Comparison of ENCODE assay signal across 29 mouse cellular contexts in genomic region chr17:24423114-24423513, GRCm38 (mm10).
"Had no signal": no experiment of that assay in that cellular context is flagged by ENCODE, and none has a peak within 500 bp of the region (broad histone marks: within the 10 kb centered on the region; RNA-seq: fewer than 3 reads in every experiment).

No protein-coding gene starts in this region.

- H3K27ac ChIP-seq: left cerebral cortex, adult 2 months; limb, embryonic 12.5 days; limb, embryonic 15.5 days; liver, embryonic 12.5 days; liver, embryonic 13.5 days; liver, embryonic 14.5 days; liver, embryonic 15.5 days; lung, embryonic 15.5 days; macrophage; midbrain, embryonic 10.5 days; midbrain, embryonic 12.5 days; midbrain, embryonic 15.5 days; neural tube, embryonic 12.5 days had no signal

- H3K27me3 ChIP-seq: limb, embryonic 12.5 days; limb, embryonic 15.5 days; liver, embryonic 12.5 days; liver, embryonic 13.5 days; liver, embryonic 15.5 days; lung, embryonic 15.5 days; megakaryocyte, embryonic 14.5 days; midbrain, embryonic 12.5 days; midbrain, embryonic 15.5 days; neural tube, embryonic 12.5 days had no signal

- H3K4me2 ChIP-seq: limb, embryonic 12.5 days; limb, embryonic 15.5 days; liver, embryonic 11.5 days; liver, embryonic 12.5 days; liver, embryonic 13.5 days; liver, embryonic 15.5 days; lung, embryonic 14.5 days; lung, embryonic 15.5 days; midbrain, embryonic 12.5 days; midbrain, embryonic 15.5 days; neural tube, embryonic 12.5 days had no signal

- H3K9ac ChIP-seq: limb, embryonic 12.5 days; limb, embryonic 15.5 days; liver, embryonic 12.5 days; liver, embryonic 13.5 days; liver, embryonic 14.5 days; liver, embryonic 15.5 days; liver, postnatal 0 days; lung, embryonic 14.5 days; lung, embryonic 15.5 days; midbrain, embryonic 12.5 days; midbrain, embryonic 15.5 days; neural tube, embryonic 12.5 days had no signal

- DNase-seq: left cerebral cortex, postnatal 4 days; liver; liver, embryonic 13.5 days; liver, postnatal 0 days; lung, adult 18-20 months; lung, adult 2 months; lung, embryonic 14.5 days; lung, postnatal 10 days; lung, postnatal 14 days; lung, postnatal 36 days; lung, postnatal 4 days; midbrain, embryonic 14.5 days had no signal

- ATAC-seq: liver, embryonic 12.5 days; liver, postnatal 0 days; lung, postnatal 0 days; midbrain, embryonic 15.5 days; midbrain, embryonic 16.5 days had no signal

- H3K4me3 ChIP-seq: left cerebral cortex, adult 2 months; limb, embryonic 12.5 days; limb, embryonic 15.5 days; liver, embryonic 12.5 days; liver, embryonic 13.5 days; liver, embryonic 15.5 days; lung, embryonic 15.5 days; megakaryocyte, embryonic 14.5 days; midbrain, embryonic 10.5 days; midbrain, embryonic 12.5 days; midbrain, embryonic 15.5 days; myocyte; neural tube, embryonic 12.5 days had no signal

- H3K9me3 ChIP-seq: limb, embryonic 12.5 days; limb, embryonic 15.5 days; liver, embryonic 12.5 days; liver, embryonic 13.5 days; liver, embryonic 15.5 days; lung, embryonic 15.5 days; megakaryocyte, embryonic 14.5 days; midbrain, embryonic 10.5 days; midbrain, embryonic 12.5 days; midbrain, embryonic 15.5 days; neural tube, embryonic 12.5 days had no signal
